Mouse (Mus musculus) ES-E14 (cell line): Measurements from ENCODE around the gene Alx3. TPM values are rescaled to one million over a fixed set of nuclear protein-coding genes. Genes with fewer than 3 reads are reported as not detected.

Experiments
- DNase-seq: peaks from one replicate; pipeline ENCODE4 v3.0.0-alpha.2; 2013; ENCODE audit warnings: low read depth, low spot score
- H3K27ac ChIP-seq: 2 replicates; pipeline ENCODE4 v1.5.1; 2012; ENCODE audit warnings: low read depth, mild to moderate bottlenecking, low read length, moderate library complexity, mixed read lengths; ENCODE audit not compliant: poor library complexity, insufficient read depth, severe bottlenecking
- H3K36me3 ChIP-seq: 2 replicates; pipeline ENCODE4 v1.6.1; 2012; ENCODE audit warnings: mild to moderate bottlenecking, low read length, moderate library complexity, mixed read lengths; ENCODE audit not compliant: control insufficient read depth, poor library complexity, insufficient read depth, severe bottlenecking
- H3K4me1 ChIP-seq, 2 experiments: fragments of 150-350 bp in 1 of 2; sonication (generic) in 1 of 2; 2 replicates each; pipeline ENCODE4 v1.6.1; 2012; ENCODE audit warnings: low read length in 2 of 2, mild to moderate bottlenecking in 1 of 2, mixed read lengths in 1 of 2; ENCODE audit not compliant: control insufficient read depth in 2 of 2, insufficient read depth in 2 of 2, poor library complexity in 1 of 2
- H3K4me3 ChIP-seq, 2 experiments: fragments of 150-350 bp in 1 of 2; sonication (generic) in 1 of 2; 2 replicates each; pipeline ENCODE4 v1.5.1; 2012; ENCODE audit warnings: low read length in 2 of 2, low read depth in 1 of 2, mild to moderate bottlenecking in 1 of 2, mixed read lengths in 1 of 2; ENCODE audit not compliant: insufficient read depth in 1 of 2, poor library complexity in 1 of 2, severe bottlenecking in 1 of 2
- H3K9ac ChIP-seq: 2 replicates; pipeline ENCODE4 v1.6.1; 2012; ENCODE audit warnings: low read depth, mild to moderate bottlenecking, low read length, mixed read lengths; ENCODE audit not compliant: poor library complexity, insufficient read depth, severe bottlenecking
- H3K9me3 ChIP-seq: fragments of 150-350 bp; sonication (generic); 2 replicates; pipeline ENCODE4 v1.6.1; 2012; ENCODE audit warnings: low read depth, mild to moderate bottlenecking, low read length; ENCODE audit not compliant: control insufficient read depth, insufficient read depth
- CHD2 ChIP-seq: IDR thresholded peaks from 2 replicates; pipeline ENCODE4 v1.6.1; 2014; ENCODE audit warnings: mild to moderate bottlenecking, low read depth, low read length, inconsistent platforms
- HCFC1 ChIP-seq: IDR thresholded peaks from 2 replicates; pipeline ENCODE4 v1.6.1; 2012; ENCODE audit warnings: low read length, inconsistent platforms, borderline replicate concordance; ENCODE audit not compliant: insufficient read depth
- MAFK ChIP-seq: IDR thresholded peaks from 2 replicates; pipeline ENCODE4 v1.6.1; 2014; ENCODE audit warnings: mild to moderate bottlenecking, low read depth, low read length, inconsistent platforms; ENCODE audit not compliant: insufficient read depth
- ZC3H11A ChIP-seq: IDR thresholded peaks from 2 replicates; pipeline ENCODE4 v1.6.1; 2012; ENCODE audit warnings: low read depth, mild to moderate bottlenecking, inconsistent platforms, low read length, borderline replicate concordance
- ZNF384 ChIP-seq: IDR thresholded peaks from 2 replicates; pipeline ENCODE4 v1.6.1; 2012; ENCODE audit warnings: low read depth, low read length, inconsistent platforms
- in situ Hi-C, 2 experiments: fragments of 600-800 bp; cut with MboI; formaldehyde crosslinking; loops; one replicate each; pipeline ENCODE4 v1.15.1; 2025; ENCODE audit warnings: low sequenced_read_pairs in 2 of 2, inconsistent platforms in 1 of 2; ENCODE audit not compliant: unreplicated experiment in 2 of 2
- total RNA-seq: library from RNA; depleted of rRNA; stranded (reverse); fragments of 300-350 nt; gene quantifications from 2 replicates; pipeline ENCODE4 v1.2.3, GENCODE M21; 2012

Gene Alx3
- total RNA-seq, 1 experiment = 0.85 TPM

GRCm38 (mm10) chr3:107550409-107551049 lies 44.3 kb upstream of the Alx3 start:
- TF ChIP-seq CHD2 (no peak), ZC3H11A (no peak), HCFC1 (no peak), MAFK (no peak), ZNF384 (no peak)
- H3K27ac ChIP-seq = no peak overlapping the region
- H3K4me3 ChIP-seq = no peak overlapping the region
- H3K9me3 ChIP-seq = no peaks in the 10 kb centered on the region
- H3K9ac ChIP-seq = no peak overlapping the region
- DNase-seq = peak; percentile 40
- in situ Hi-C loops = no loop called here
- H3K4me1 ChIP-seq = no peaks in the 10 kb centered on the region
- H3K36me3 ChIP-seq = no peaks in the 10 kb centered on the region

- no peak within 1 kb of the TSS for H3K27ac ChIP-seq
- no peaks in the 10 kb centered on the region for H3K36me3 ChIP-seq
- H3K9me3 ChIP-seq = no peaks in the 10 kb centered on the region
- in situ Hi-C loops = no loop called here
- H3K4me3 ChIP-seq = no peak within 1 kb of the TSS
- TF ChIP-seq CHD2 (no peak), ZC3H11A (no peak), HCFC1 (no peak), MAFK (no peak), ZNF384 (no peak)
- no peak within 1 kb of the TSS for H3K9ac ChIP-seq
- H3K4me1 ChIP-seq = no peaks in the 10 kb centered on the region
- no peak for DNase-seq
These were observed 40.0 kb upstream of the Alx3 start, which contains the start of gene Ubl4b for GRCm38 (mm10) chr3:107554842-107555241. TSS of gene Ubl4b (minus strand) at chr3:107555073.

DNA sequence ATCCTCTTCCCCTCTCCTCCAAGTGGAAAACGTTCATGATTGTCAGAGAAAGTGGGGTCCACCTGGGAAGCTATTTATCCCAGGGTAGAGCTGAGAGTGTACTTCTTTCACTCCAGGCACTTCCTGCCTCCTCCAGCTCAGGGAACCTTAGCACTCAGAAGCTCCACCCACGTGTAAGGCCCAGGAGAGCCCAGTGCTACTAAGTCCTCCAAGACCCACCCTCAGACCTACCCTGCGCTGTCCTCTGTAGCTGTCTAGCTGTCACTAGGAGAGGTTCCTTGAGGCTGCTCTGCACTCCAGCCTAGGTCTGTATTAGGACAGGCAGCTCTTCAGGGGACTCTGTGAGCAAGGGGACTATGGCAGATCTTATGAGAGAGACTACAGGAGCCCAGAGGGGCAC lies 36.1 kb upstream of the Alx3 start:
- Histone ChIP-seq H3K4me1 (no peaks in the 10 kb centered on the region), H3K9me3 (no peaks in the 10 kb centered on the region), H3K9ac (no peak overlapping the region), H3K36me3 (no peaks in the 10 kb centered on the region), H3K4me3 (no peak overlapping the region), H3K27ac (no peak overlapping the region)
- in situ Hi-C loops = no loop called here
- no peak for DNase-seq
- TF ChIP-seq ZC3H11A (no peak), CHD2 (no peak)

DNA sequence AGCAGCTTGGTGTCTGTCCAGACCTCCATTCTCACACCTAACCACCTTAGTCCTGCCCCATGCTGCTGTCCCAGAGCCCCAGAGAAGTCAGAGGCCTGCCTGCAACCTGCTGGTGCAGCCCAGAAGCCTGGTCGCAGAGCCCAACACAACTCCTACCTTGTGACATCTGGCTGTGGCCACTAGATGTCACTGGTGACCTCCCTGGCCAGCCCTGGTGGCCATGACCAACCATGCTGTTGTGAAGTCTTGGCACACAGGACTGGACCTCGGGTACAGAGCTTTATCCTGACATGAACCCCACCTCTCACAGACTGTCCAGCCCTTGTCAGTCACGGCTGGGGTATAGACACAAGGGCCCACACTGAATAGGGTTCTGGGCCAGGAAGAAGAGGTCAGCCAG lies 35.6 kb upstream of the Alx3 start:
- no peak overlapping the region for H3K9ac ChIP-seq
- no peak for TF ChIP-seq HCFC1
- no peak for TF ChIP-seq CHD2
- TF ChIP-seq MAFK = no peak
- no peaks in the 10 kb centered on the region for H3K36me3 ChIP-seq
- H3K9me3 ChIP-seq = no peaks in the 10 kb centered on the region
- no peak overlapping the region for H3K27ac ChIP-seq
- H3K4me3 ChIP-seq = no peak overlapping the region
- DNase-seq = no peak
- in situ Hi-C loops = no loop called here
- no peaks in the 10 kb centered on the region for H3K4me1 ChIP-seq

DNA sequence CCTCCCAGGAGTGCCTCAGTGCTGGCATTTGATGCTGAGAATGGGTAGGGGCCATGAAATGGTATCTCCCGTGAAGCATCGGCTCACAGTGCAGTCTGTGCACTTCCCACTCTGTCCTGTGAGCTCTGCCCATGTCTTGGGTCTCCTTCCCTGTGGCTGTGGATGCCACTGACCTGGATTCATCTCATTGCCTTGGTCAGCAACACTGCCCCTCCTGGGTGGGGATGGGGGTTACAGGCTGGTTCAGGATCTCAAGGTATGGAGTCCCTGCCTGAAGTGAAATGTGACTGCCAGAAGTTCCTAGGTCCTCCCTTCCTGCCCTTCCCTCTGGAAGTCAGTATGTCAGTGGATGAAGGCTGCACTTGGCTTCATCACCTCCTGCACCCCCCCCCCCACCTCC lies 32.7 kb upstream of the Alx3 start:
- no peak for DNase-seq
- in situ Hi-C loops = no loop called here
- no peaks in the 10 kb centered on the region for H3K9me3 ChIP-seq
- TF ChIP-seq CHD2 = no peak
- no peak for TF ChIP-seq MAFK
- no peak for TF ChIP-seq ZC3H11A
- no peaks in the 10 kb centered on the region for H3K4me1 ChIP-seq
- H3K36me3 ChIP-seq = no peaks in the 10 kb centered on the region
- no peak overlapping the region for H3K9ac ChIP-seq
- H3K27ac ChIP-seq = no peak overlapping the region
- H3K4me3 ChIP-seq = no peak overlapping the region
